ENCODE assay signal across 8 mouse cellular contexts in the genomic region with DNA sequence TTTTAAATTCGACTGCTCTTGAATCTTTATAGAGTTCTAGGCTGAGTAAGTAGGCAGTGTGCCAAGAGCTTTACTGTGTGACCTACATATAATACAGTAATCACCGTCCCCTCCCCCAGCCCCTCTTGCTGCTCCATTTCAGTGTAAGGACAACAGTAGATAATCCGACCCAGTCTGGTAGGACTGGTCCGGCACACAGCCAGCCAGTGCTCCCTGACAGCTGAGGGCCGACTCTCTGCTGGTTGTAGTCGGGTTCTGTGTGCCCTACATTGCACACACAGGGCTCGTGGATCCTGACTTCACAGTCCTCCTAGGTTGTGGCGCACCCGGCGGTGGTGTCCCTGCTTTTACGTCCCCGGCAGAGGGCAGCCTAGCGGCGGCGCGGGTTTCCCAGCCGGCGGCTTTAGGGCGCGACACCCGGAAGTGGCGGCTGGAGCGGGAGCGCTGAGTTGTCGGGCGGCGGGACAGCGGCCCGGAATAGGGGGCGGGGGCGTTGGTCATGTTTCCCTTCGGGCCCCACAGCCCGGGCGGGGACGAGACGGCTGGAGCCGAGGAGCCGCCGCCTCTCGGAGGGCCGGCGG. TPM values are rescaled to one million over a fixed set of nuclear protein-coding genes. Genes with fewer than 3 reads are reported as not detected.
DNase-seq lines count a peak whose midpoint lies in the region; ATAC-seq lines count a peak whose summit lies in the region.

A gene (plus strand): TSS at position 433 of the 581 bp plus-strand sequence.

- peak within 1 kb of the TSS; percentile 98 for H3K27ac ChIP-seq in heart, embryonic 10.5 days
- H3K27ac ChIP-seq in kidney, embryonic 15.5 days, result peak within 1 kb of the TSS; percentile 97

- peak within 1 kb of the TSS; percentile 69 for H3K4me2 ChIP-seq in kidney, embryonic 15.5 days

- ATAC-seq in erythroblast, adult 5-6 weeks (replicated peaks; ENCODE audit: low FRiP score, poor library complexity, severe bottlenecking), result peak; percentile 88
- ATAC-seq in kidney, embryonic 15.5 days (replicated peaks; ENCODE audit: low FRiP score), result peak; percentile 95
- ATAC-seq in monocyte, adult 5-6 weeks (replicated peaks; ENCODE audit: insufficient number of reproducible peaks, low FRiP score, low TSS enrichment, poor library complexity, severe bottlenecking), result peak; percentile 91

- H3K36me3 ChIP-seq in heart, embryonic 10.5 days, result peaks cover 13% of the 10 kb centered on the region; the same call in 1 of the 2 replicates
- peaks cover 7% of the 10 kb centered on the region; the same call in 1 of the 2 replicates for H3K36me3 ChIP-seq in kidney, embryonic 15.5 days

- H3K4me1 ChIP-seq in heart, embryonic 10.5 days, result peaks cover 15% of the 10 kb centered on the region
- H3K4me1 ChIP-seq in kidney, embryonic 15.5 days, result peaks cover 21% of the 10 kb centered on the region

- H3K9ac ChIP-seq in kidney, embryonic 15.5 days, result peak within 1 kb of the TSS; percentile 93

- H3K4me3 ChIP-seq in heart, embryonic 10.5 days, result peak within 1 kb of the TSS; percentile 95
- H3K4me3 ChIP-seq in kidney, embryonic 15.5 days (replicated peaks), result peak within 1 kb of the TSS; percentile 83

- WGBS in heart, embryonic 10.5 days, result 1% methylated on average over 31 of the region's 42 CpGs
- under 1% methylated on average over 32 of the region's 42 CpGs for WGBS in kidney, embryonic 15.5 days

- no peaks in the 10 kb centered on the region for H3K9me3 ChIP-seq in heart, embryonic 10.5 days
- H3K9me3 ChIP-seq in kidney, embryonic 15.5 days (replicated peaks), result no peaks in the 10 kb centered on the region

- DNase-seq in B cell, adult 2 months, result peak; percentile 96
- DNase-seq in brain, adult 2 months (ENCODE audit: low read depth, low spot score), result peak; percentile 96
- DNase-seq in heart, embryonic 10.5 days (ENCODE audit: low spot score), result peak; percentile 96
- peak; percentile 94 for DNase-seq in liver
- peak; percentile 94 to 98 for DNase-seq in spleen, postnatal 4 days (ENCODE audit: low spot score in 2 of 2)

- no peaks in the 10 kb centered on the region for H3K27me3 ChIP-seq in heart, embryonic 10.5 days (ENCODE audit: insufficient read depth, poor library complexity, severe bottlenecking)
- H3K27me3 ChIP-seq in kidney, embryonic 15.5 days, result 0 out of 2 replicates have a peak, but pooled peaks cover under 1% of the 10 kb centered on the region

RNA-seq across cellular contexts. Expression of the gene that starts here (rescaled TPM):
- total RNA-seq in erythroblast, adult 5-6 weeks (2015; ENCODE audit: low replicate concordance), result 19.0 and 30.4 TPM in 2 replicates
- total RNA-seq in erythroblast, adult 5-6 weeks (2017; ENCODE audit: low replicate concordance), result 23.7 and 32.5 TPM in 2 replicates
- 9.1 and 9.9 TPM in 2 replicates for polyA plus RNA-seq in heart, embryonic 10.5 days (2016; fragmentation: Nextera tagmentation; extraction: Ambion mirVana)
- polyA plus RNA-seq in kidney, embryonic 15.5 days (2015; fragmentation: Nextera tagmentation; extraction: Ambion mirVana), result 10.8 and 11.6 TPM in 2 replicates
- 12.7 to 17.0 TPM (median 12.9 TPM) in 3 replicates for total RNA-seq in monocyte, adult 5-6 weeks (2017)

Comparison
In these comparisons a context has a peak if more than half of its experiments do, and no peak if none do; other contexts are left out.
1. Peak in every context shown above with its lines: DNase-seq, ATAC-seq, H3K4me3 ChIP-seq and H3K27ac ChIP-seq.